Mouse (Mus musculus): ENCODE results near the gene Epha1.

The Epha1 gene

GRCm38 (mm10) chr6:42372816-42373547 is at the start of gene Epha1:
TSS of gene Epha1 (minus strand) at chr6:42373268.
- peak; percentile 45 to 79 for DNase-seq (ENCODE audit: low spot score in 2 of 2)

- peak in 1 of 2 experiments; percentile 19 for DNase-seq (ENCODE audit: low spot score in 2 of 2)
These were observed 48.4 kb upstream of the Epha1 start for GRCm38 (mm10) chr6:42421439-42421838.

- DNase-seq (ENCODE audit: low spot score in 2 of 2) = peak in 1 of 2 experiments; percentile 2
These were observed 46.4 kb upstream of the Epha1 start for GRCm38 (mm10) chr6:42419443-42419842.

- no peak for DNase-seq (ENCODE audit: low spot score in 2 of 2)
These were observed 32.1 kb upstream of the Epha1 start, which contains the start of gene Tas2r135 for GRCm38 (mm10) chr6:42405134-42405533. TSS of gene Tas2r135 (plus strand) at chr6:42405434.

- DNase-seq (ENCODE audit: low spot score in 2 of 2) = no peak
These were observed 26.9 kb upstream of the Epha1 start, which contains the start of gene Tas2r143 for GRCm38 (mm10) chr6:42399938-42400337. TSS of gene Tas2r143 (plus strand) at chr6:42400238.

GRCm38 (mm10) chr6:42398998-42399397 is 25.9 kb upstream of the Epha1 start:
- no peak for DNase-seq (ENCODE audit: low spot score in 2 of 2)

GRCm38 (mm10) chr6:42398285-42398684 is 25.2 kb upstream of the Epha1 start:
- no peak for DNase-seq (ENCODE audit: low spot score in 2 of 2)

- DNase-seq (ENCODE audit: low spot score in 2 of 2) = no peak
These were observed 24.1 kb upstream of the Epha1 start for GRCm38 (mm10) chr6:42397041-42397657.

- peak; percentile 44 to 65 for DNase-seq (ENCODE audit: low spot score in 2 of 2)
These were observed 23.1 kb upstream of the Epha1 start for GRCm38 (mm10) chr6:42395960-42396809.

- DNase-seq (ENCODE audit: low spot score in 2 of 2) = no peak
These were observed 18.8 kb upstream of the Epha1 start for GRCm38 (mm10) chr6:42391796-42392330.

GRCm38 (mm10) chr6:42385635-42386034 is 12.6 kb upstream of the Epha1 start:
- DNase-seq (ENCODE audit: low spot score in 2 of 2) = no peak

- DNase-seq (ENCODE audit: low spot score in 2 of 2) = no peak
These were observed 10.3 kb upstream of the Epha1 start for GRCm38 (mm10) chr6:42383360-42383759.

- no peak for DNase-seq (ENCODE audit: low spot score in 2 of 2)
These were observed 8.9 kb upstream of the Epha1 start for GRCm38 (mm10) chr6:42381916-42382381.

GRCm38 (mm10) chr6:42381221-42381620 is 8.2 kb upstream of the Epha1 start:
- DNase-seq (ENCODE audit: low spot score in 2 of 2) = no peak

GRCm38 (mm10) chr6:42380416-42381144 is 7.5 kb upstream of the Epha1 start:
- no peak for DNase-seq (ENCODE audit: low spot score in 2 of 2)

GRCm38 (mm10) chr6:42379551-42379950 is 6.5 kb upstream of the Epha1 start:
- no peak for DNase-seq (ENCODE audit: low spot score in 2 of 2)

GRCm38 (mm10) chr6:42377280-42377679 is 4.2 kb upstream of the Epha1 start:
- no peak for DNase-seq (ENCODE audit: low spot score in 2 of 2)

GRCm38 (mm10) chr6:42376504-42377019 is 3.5 kb upstream of the Epha1 start:
- DNase-seq (ENCODE audit: low spot score in 2 of 2) = no peak

- DNase-seq (ENCODE audit: low spot score in 2 of 2) = no peak
These were observed 2.9 kb upstream of the Epha1 start for GRCm38 (mm10) chr6:42376016-42376415.

- no peak for DNase-seq (ENCODE audit: low spot score in 2 of 2)
These were observed 2.1 kb upstream of the Epha1 start for GRCm38 (mm10) chr6:42375131-42375530.

- no peak for DNase-seq (ENCODE audit: low spot score in 2 of 2)
These were observed 1.6 kb upstream of the Epha1 start for GRCm38 (mm10) chr6:42374701-42375100.

Data from spleen, postnatal 4 days (tissue).